Mouse (Mus musculus) Patski (cell line): ENCODE data around the gene Smtnl2. TPM values are rescaled to one million over a fixed set of nuclear protein-coding genes. Genes with fewer than 3 reads are reported as not detected.

Experiments
- ATAC-seq: fragments of 100-300 bp; one replicate; pipeline ENCODE4 v1.8.0; 2021
- CTCF ChIA-PET: fragments of 350-600 bp; sonication (Branson Sonifier 250); formaldehyde crosslinking; loops from one replicate; lab custom pipeline; 2022; ENCODE audit warnings: inconsistent platforms; lab: Charles Lee
- POLR2A ChIA-PET: fragments of 350-600 bp; sonication (Branson Sonifier 250); formaldehyde crosslinking; loops from one replicate; lab custom pipeline; 2022; ENCODE audit warnings: antibody characterized with exemption, inconsistent platforms; lab: Charles Lee
- DNase-seq: peaks from one replicate; pipeline ENCODE4 v3.0.0-alpha.2; 2011; ENCODE audit warnings: low read depth, low spot score
- H3K27me3 ChIP-seq: fragments of 371-371 bp; one replicate; pipeline ENCODE4 v1.5.1; 2021
- CTCF ChIP-seq: fragments of 100-300 bp; IDR thresholded peaks from one replicate; pipeline ENCODE4 v1.5.1; 2021
- in situ Hi-C: fragments of 300-500 bp; cut with MboI; formaldehyde crosslinking; loops from 3 replicates; pipeline ENCODE4 v1.11.1; 2018; ENCODE audit warnings: low pct_unique_long_range_greater_than_20kb, mixed read lengths
- polyA plus RNA-seq: library from polyadenylated mRNA; unstranded; gene quantifications from one replicate; pipeline ENCODE4 v1.2.3, GENCODE M21; 2021

Smtnl2 gene
- polyA plus RNA-seq, 1 experiment from 2014 or later = 18.8 TPM

- in situ Hi-C loops = no loop called here
- POLR2A ChIA-PET = interaction anchor here (1.1 kb wide), 1 partner anchor 9 kb away, joined by 3 read pairs; no protein-coding TSS in a partner anchor
- H3K27me3 ChIP-seq = no peaks in the 10 kb centered on the region
These were observed 1.5 kb upstream of the Smtnl2 start for GRCm38 (mm10) chr11:72413016-72413415.

GRCm38 (mm10) chr11:72411945-72412344 lies 432 bp upstream of the Smtnl2 start:
- no peaks in the 10 kb centered on the region for H3K27me3 ChIP-seq
- ChIA-PET CTCF (interaction anchor here (1.4 kb wide), 1 partner anchor 11 kb away, joined by 3 read pairs; no protein-coding TSS in a partner anchor), POLR2A (interaction anchor here (1.5 kb wide), 1 partner anchor 18 kb away, joined by 3 read pairs; no protein-coding TSS in a partner anchor)
- in situ Hi-C loops = no loop called here
- TF ChIP-seq CTCF = no peak
- ATAC-seq = no peak
- DNase-seq = no peak

More at GRCm38 (mm10) chr11:72413016-72413415, 1.5 kb upstream of the Smtnl2 start:
- no peak for TF ChIP-seq CTCF
- no peak for ATAC-seq
- DNase-seq = no peak
- CTCF ChIA-PET = no interaction called here

GRCm38 (mm10) chr11:72410521-72411092 lies 906 bp downstream of the Smtnl2 start:
- CTCF ChIA-PET = interaction anchor here (0.7 to 1.4 kb wide), 5 partner anchors 12 to 65 kb away, joined by 3 to 5 read pairs (median 3); no protein-coding TSS in a partner anchor
- H3K27me3 ChIP-seq = no peaks in the 10 kb centered on the region
- ATAC-seq = no peak
- in situ Hi-C loops = no loop called here
- POLR2A ChIA-PET = interaction anchor here (0.6 to 1.5 kb wide), 3 partner anchors 9 to 29 kb away, joined by 3 to 4 read pairs (median 3); no protein-coding TSS in a partner anchor
- peak; percentile 20 for DNase-seq
- no peak for TF ChIP-seq CTCF

- CTCF ChIA-PET = interaction anchor here (0.7 kb wide), 1 partner anchor 21 kb away, joined by 3 read pairs; no protein-coding TSS in a partner anchor
- in situ Hi-C loops = no loop called here
- TF ChIP-seq CTCF = no peak
- no peaks in the 10 kb centered on the region for H3K27me3 ChIP-seq
- no peak for ATAC-seq
- POLR2A ChIA-PET = interaction anchor here (0.6 to 0.7 kb wide), 2 partner anchors 8 to 30 kb away, joined by 3 to 4 read pairs; no protein-coding TSS in a partner anchor
- no peak for DNase-seq
These were observed 1.7 kb downstream of the Smtnl2 start for GRCm38 (mm10) chr11:72409649-72410385.

- ATAC-seq (no peak), DNase-seq (no peak)
- H3K27me3 ChIP-seq = no peaks in the 10 kb centered on the region
- in situ Hi-C loops = no loop called here
- no peak for TF ChIP-seq CTCF
- ChIA-PET POLR2A (interaction anchor here (0.6 kb wide), 4 partner anchors 13 to 925 kb away, joined by 3 to 4 read pairs (median 3); no protein-coding TSS in a partner anchor), CTCF (interaction anchor here (1.7 kb wide), 1 partner anchor 20 kb away, joined by 4 read pairs; no protein-coding TSS in a partner anchor)
These were observed 2.9 kb downstream of the Smtnl2 start for GRCm38 (mm10) chr11:72408451-72409170.

- in situ Hi-C loops = no loop called here
- no peak for TF ChIP-seq CTCF
- H3K27me3 ChIP-seq = no peaks in the 10 kb centered on the region
- POLR2A ChIA-PET = interaction anchor here (0.6 kb wide), 2 partner anchors 145 to 924 kb away, joined by 3 to 4 read pairs; no protein-coding TSS in a partner anchor
- CTCF ChIA-PET = interaction anchor here (1.5 to 1.7 kb wide), 2 partner anchors 11 to 22 kb away, joined by 4 read pairs; no protein-coding TSS in a partner anchor
- DNase-seq (no peak), ATAC-seq (no peak)
These were observed 3.9 kb downstream of the Smtnl2 start for GRCm38 (mm10) chr11:72407574-72407973.

- ChIA-PET POLR2A (no interaction called here), CTCF (interaction anchor here (1.5 kb wide), 1 partner anchor 11 kb away, joined by 4 read pairs; no protein-coding TSS in a partner anchor)
- no peak for ATAC-seq
- no peaks in the 10 kb centered on the region for H3K27me3 ChIP-seq
- no peak for TF ChIP-seq CTCF
- no peak for DNase-seq
- in situ Hi-C loops = no loop called here
These were observed 4.4 kb downstream of the Smtnl2 start for GRCm38 (mm10) chr11:72407081-72407480.

GRCm38 (mm10) chr11:72406079-72406675 lies 5.3 kb downstream of the Smtnl2 start:
- ATAC-seq (no peak), DNase-seq (no peak)
- no peaks in the 10 kb centered on the region for H3K27me3 ChIP-seq
- ChIA-PET POLR2A (interaction anchor here (0.6 kb wide), 1 partner anchor 155 kb away, joined by 4 read pairs; no protein-coding TSS in a partner anchor), CTCF (interaction anchor here (1.5 kb wide), 1 partner anchor 10 kb away, joined by 4 read pairs; no protein-coding TSS in a partner anchor)
- no peak for TF ChIP-seq CTCF
- in situ Hi-C loops = no loop called here

GRCm38 (mm10) chr11:72405532-72405931 lies 6.0 kb downstream of the Smtnl2 start:
- in situ Hi-C loops = no loop called here
- no peak for ATAC-seq
- POLR2A ChIA-PET = interaction anchor here (0.6 kb wide), 1 partner anchor 156 kb away, joined by 4 read pairs; no protein-coding TSS in a partner anchor
- no peak for DNase-seq
- CTCF ChIA-PET = no interaction called here
- no peak for TF ChIP-seq CTCF
- H3K27me3 ChIP-seq = no peaks in the 10 kb centered on the region
